Mouse (Mus musculus): ENCODE results near the gene Nkx2-5.

DNA sequence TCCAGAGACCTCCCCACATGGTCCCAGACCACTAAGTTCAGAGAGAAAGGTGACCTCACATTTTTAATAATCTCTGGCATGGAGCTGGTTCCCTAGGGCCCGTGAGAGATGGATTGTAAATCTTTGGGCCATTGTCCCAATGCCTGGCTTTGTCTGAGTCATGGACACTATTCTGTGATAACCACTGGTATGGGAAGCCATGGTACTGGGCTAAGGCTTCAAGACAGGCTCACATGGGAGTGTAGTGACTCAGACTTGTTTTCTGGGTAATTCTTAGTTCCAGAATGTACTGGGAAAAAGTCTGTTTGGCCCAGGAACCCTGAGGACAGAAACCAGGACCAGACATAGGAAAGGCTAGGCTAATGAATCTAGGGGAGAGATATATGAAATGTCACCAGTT lies 37.9 kb upstream of the Nkx2-5 start:
- TF ChIP-seq CTCF (IDR thresholded peaks at IDR 0.05; ENCODE audit: low read depth) (no peak), EP300 (optimal IDR thresholded peaks at IDR 0.05) (no peak)
